Mouse (Mus musculus): ENCODE data around the gene Mapk12.

GRCm38 (mm10) chr15:89145813-89146350 lies 5.4 kb upstream of the Mapk12 start:
- TF ChIP-seq TCF12 (IDR thresholded peaks at IDR 0.05; ENCODE audit: low read depth, low read length) (no peak), NRF1 (IDR thresholded peaks at IDR 0.05; ENCODE audit: low read depth, low read length) (no peak), E2F4 (IDR thresholded peaks at IDR 0.05; ENCODE audit: insufficient replicate concordance, low read depth, low read length) (no peak), CHD2 (IDR thresholded peaks at IDR 0.05; ENCODE audit: low read length) (no peak), MYC (IDR thresholded peaks at IDR 0.05; ENCODE audit: low read depth, low read length) (no peak), POLR2A (IDR thresholded peaks at IDR 0.05; ENCODE audit: low read depth, low read length) (no peak), UBTF (IDR thresholded peaks at IDR 0.05; ENCODE audit: low read depth, low read length) (no peak)

Data from CH12.LX (cell line).